Comparison of ENCODE assay signal across 18 mouse cellular contexts in the genomic region with DNA sequence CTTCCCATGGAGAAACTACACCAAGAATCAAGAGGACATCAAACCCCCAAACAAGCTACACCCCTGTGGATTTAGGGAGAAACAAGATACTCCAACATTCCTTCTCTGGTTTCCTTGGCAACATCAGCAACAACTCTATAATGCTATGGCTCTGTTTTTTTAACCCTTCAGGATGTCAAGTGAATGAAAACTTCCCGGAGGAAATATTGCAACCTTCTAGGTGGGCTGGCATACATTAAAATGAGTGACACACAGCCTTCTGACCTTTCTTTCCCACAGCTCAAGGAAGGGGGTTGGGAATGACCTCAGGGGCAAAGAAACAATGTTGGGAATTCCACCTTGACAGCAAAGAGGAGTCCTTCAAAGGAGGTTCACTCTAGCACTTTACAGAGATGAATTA.
DNase-seq lines count a peak whose midpoint lies in the region; ATAC-seq lines count a peak whose summit lies in the region.
"Had no signal": no experiment of that assay in that cellular context is flagged by ENCODE, and none has a peak within 500 bp of the region (broad histone marks: within the 10 kb centered on the region; RNA-seq: fewer than 3 reads in every experiment).

No protein-coding gene starts in this region.

- no peaks in the 10 kb centered on the region for H3K9me3 ChIP-seq in limb, embryonic 11.5 days (ENCODE audit: control insufficient read depth, low read length)
- H3K9me3 ChIP-seq in limb, embryonic 10.5 days (replicated peaks): no peaks in the 10 kb centered on the region
- no peaks in the 10 kb centered on the region for H3K9me3 ChIP-seq in embryonic facial prominence, embryonic 11.5 days (replicated peaks; ENCODE audit: control insufficient read depth, low read length)
- no peaks in the 10 kb centered on the region for H3K9me3 ChIP-seq in neural tube, embryonic 11.5 days (ENCODE audit: control insufficient read depth, low read length)
- H3K9me3 ChIP-seq: midbrain, embryonic 13.5 days had no signal

- no peak overlapping the region for H3K9ac ChIP-seq in limb, embryonic 11.5 days (ENCODE audit: low read length)
- H3K9ac ChIP-seq in embryonic facial prominence, embryonic 11.5 days (replicated peaks; ENCODE audit: low read length): no peak overlapping the region
- no peak overlapping the region for H3K9ac ChIP-seq in neural tube, embryonic 11.5 days (ENCODE audit: low read length)
- H3K9ac ChIP-seq: midbrain, embryonic 13.5 days had no signal

- ATAC-seq in limb, embryonic 11.5 days (ENCODE audit: insufficient number of reproducible peaks, low FRiP score, low TSS enrichment, low read depth): peak; percentile 44; the same call in 1 of the 2 replicates
- ATAC-seq in embryonic facial prominence, embryonic 11.5 days (replicated peaks; ENCODE audit: insufficient number of reproducible peaks, low FRiP score, low TSS enrichment, low read depth): peak; percentile 73
- no peak for ATAC-seq in neural tube, embryonic 11.5 days (ENCODE audit: insufficient read depth, low FRiP score, low TSS enrichment)
- ATAC-seq: CD4-positive, CD25-positive, alpha-beta regulatory T cell, adult 4 months; forebrain, embryonic 14.5 days; midbrain, embryonic 13.5 days had no signal

- H3K36me3 ChIP-seq in limb, embryonic 11.5 days (ENCODE audit: control insufficient read depth, insufficient read depth, low read length): no peaks in the 10 kb centered on the region
- no peaks in the 10 kb centered on the region for H3K36me3 ChIP-seq in limb, embryonic 10.5 days
- no peaks in the 10 kb centered on the region for H3K36me3 ChIP-seq in embryonic facial prominence, embryonic 11.5 days (replicated peaks; ENCODE audit: control insufficient read depth, insufficient read depth, low read depth, low read length)
- H3K36me3 ChIP-seq in neural tube, embryonic 11.5 days (ENCODE audit: control insufficient read depth, insufficient read depth, low read length): no peaks in the 10 kb centered on the region
- H3K36me3 ChIP-seq: G1E; midbrain, embryonic 13.5 days had no signal

- H3K4me2 ChIP-seq in limb, embryonic 11.5 days (ENCODE audit: low read depth, severe bottlenecking): no peak overlapping the region
- no peak overlapping the region for H3K4me2 ChIP-seq in embryonic facial prominence, embryonic 11.5 days (ENCODE audit: low read depth, low read length)
- no peak overlapping the region for H3K4me2 ChIP-seq in neural tube, embryonic 11.5 days (ENCODE audit: low read depth)
- H3K4me2 ChIP-seq: heart, embryonic 11.5 days; midbrain, embryonic 13.5 days had no signal

- H3K27ac ChIP-seq in limb, embryonic 11.5 days (replicated peaks; ENCODE audit: low read depth, low read length): no peak overlapping the region
- no peak overlapping the region for H3K27ac ChIP-seq in limb, embryonic 10.5 days
- H3K27ac ChIP-seq in embryonic facial prominence, embryonic 11.5 days (replicated peaks; ENCODE audit: low read depth, low read length): no peak overlapping the region
- H3K27ac ChIP-seq in neural tube, embryonic 11.5 days (ENCODE audit: low read depth, low read length): no peak overlapping the region
- H3K27ac ChIP-seq: midbrain, embryonic 13.5 days had no signal

- 8% methylated on average over 1 of the region's 1 CpGs for WGBS in limb, embryonic 11.5 days
- 0% methylated on average over 1 of the region's 1 CpGs for WGBS in limb, embryonic 10.5 days
- 0% methylated on average over 1 of the region's 1 CpGs for WGBS in embryonic facial prominence, embryonic 11.5 days
- WGBS in neural tube, embryonic 11.5 days: 0% methylated on average over 1 of the region's 1 CpGs

- H3K4me3 ChIP-seq in limb, embryonic 11.5 days (ENCODE audit: low read depth, low read length): no peak overlapping the region
- H3K4me3 ChIP-seq in limb, embryonic 10.5 days: no peak overlapping the region
- no peak overlapping the region for H3K4me3 ChIP-seq in embryonic facial prominence, embryonic 11.5 days (ENCODE audit: low read depth, low read length)
- H3K4me3 ChIP-seq in neural tube, embryonic 11.5 days (ENCODE audit: low read depth, low read length): no peak overlapping the region
- H3K4me3 ChIP-seq: midbrain, embryonic 13.5 days; myocyte had no signal

- H3K27me3 ChIP-seq in limb, embryonic 11.5 days (ENCODE audit: control insufficient read depth, insufficient read depth, low read length): no peaks in the 10 kb centered on the region
- no peaks in the 10 kb centered on the region for H3K27me3 ChIP-seq in limb, embryonic 10.5 days (ENCODE audit: low read depth, poor library complexity, severe bottlenecking)
- H3K27me3 ChIP-seq in embryonic facial prominence, embryonic 11.5 days (ENCODE audit: control insufficient read depth, insufficient read depth, low read length): no peaks in the 10 kb centered on the region
- H3K27me3 ChIP-seq in neural tube, embryonic 11.5 days (ENCODE audit: control insufficient read depth, insufficient read depth, low read length): no peaks in the 10 kb centered on the region
- H3K27me3 ChIP-seq: midbrain, embryonic 13.5 days had no signal

- peak; percentile 48 for DNase-seq in limb, embryonic 11.5 days (ENCODE audit: low spot score)
- no peak for DNase-seq in limb, embryonic 10.5 days (ENCODE audit: low spot score)
- peak; percentile 88 for DNase-seq in embryo, embryonic 10.5 days (ENCODE audit: low spot score)
- peak; percentile 87 for DNase-seq in embryonic facial prominence, embryonic 11.5 days (ENCODE audit: low spot score)
- peak; percentile 30 for DNase-seq in neural tube, embryonic 11.5 days (ENCODE audit: low spot score)
- DNase-seq in ovary, adult 18-20 months (ENCODE audit: low spot score): no peak
- DNase-seq in adrenal gland, postnatal 10 days: no peak
- DNase-seq: cerebellum, postnatal 25 days; kidney, adult 9 months; lung, adult 18-20 months; lung, postnatal 4 days; thymus, postnatal 14 days had no signal

- H3K4me1 ChIP-seq in limb, embryonic 11.5 days (ENCODE audit: control insufficient read depth, insufficient read depth, low read length): no peaks in the 10 kb centered on the region
- H3K4me1 ChIP-seq in limb, embryonic 10.5 days: peaks cover 19% of the 10 kb centered on the region
- no peaks in the 10 kb centered on the region for H3K4me1 ChIP-seq in embryonic facial prominence, embryonic 11.5 days (ENCODE audit: control insufficient read depth, insufficient read depth, low read length)
- no peaks in the 10 kb centered on the region for H3K4me1 ChIP-seq in neural tube, embryonic 11.5 days (ENCODE audit: control insufficient read depth, insufficient read depth, low read length)

Comparison
In these comparisons a context has a peak if more than half of its experiments do, and no peak if none do; other contexts are left out.
1. DNase-seq: peak in limb, embryonic 11.5 days (single experiment), embryo, embryonic 10.5 days (single experiment), embryonic facial prominence, embryonic 11.5 days (single experiment) and neural tube, embryonic 11.5 days (single experiment); none in limb, embryonic 10.5 days (single experiment), ovary, adult 18-20 months (single experiment) and adrenal gland, postnatal 10 days (single experiment).